Mouse (Mus musculus) MEL (cell line): ENCODE results near the gene Aldh8a1. TPM values are rescaled to one million over a fixed set of nuclear protein-coding genes. Genes with fewer than 3 reads are reported as not detected.

ENCODE experiments used
- DNase-seq: peaks from one replicate; pipeline ENCODE4 v3.0.0; 2011; ENCODE audit warnings: low read depth, low spot score
- H3K27ac ChIP-seq: 2 replicates; pipeline ENCODE4 v1.5.1; 2012; ENCODE audit warnings: low read depth, mild to moderate bottlenecking, control low read depth, low read length, moderate library complexity; ENCODE audit not compliant: control insufficient read depth
- H3K27me3 ChIP-seq, 2 experiments: fragments of 150-350 bp in 1 of 2; sonication (generic) in 1 of 2; 2 replicates each; pipeline ENCODE4 v1.6.1; 2012; ENCODE audit warnings: low read length in 2 of 2, mild to moderate bottlenecking in 2 of 2, improper control_type of control experiment in 1 of 2, moderate library complexity in 1 of 2; ENCODE audit not compliant: insufficient read depth in 2 of 2, control insufficient read depth in 1 of 2
- H3K36me3 ChIP-seq, 2 experiments: 2 replicates each; pipeline ENCODE4 v1.6.1; 2012 to 2014; ENCODE audit warnings: low read length in 2 of 2, improper control_type of control experiment in 1 of 2, inconsistent platforms in 1 of 2, mild to moderate bottlenecking in 1 of 2; ENCODE audit not compliant: insufficient read depth in 2 of 2, control insufficient read depth in 1 of 2
- H3K4me1 ChIP-seq, 2 experiments: fragments of 150-350 bp in 1 of 2; sonication (generic) in 1 of 2; 2 replicates each; pipeline ENCODE4 v1.6.1; 2012; ENCODE audit warnings: low read length in 2 of 2, improper control_type of control experiment in 1 of 2, mild to moderate bottlenecking in 1 of 2; ENCODE audit not compliant: insufficient read depth in 2 of 2, control insufficient read depth in 1 of 2
- H3K4me3 ChIP-seq, 2 experiments: fragments of 150-350 bp in 1 of 2; sonication (generic) in 1 of 2; 2 replicates each; pipeline ENCODE4 v1.5.1; 2012; ENCODE audit warnings: low read depth in 2 of 2, low read length in 2 of 2, mild to moderate bottlenecking in 2 of 2, moderate library complexity in 2 of 2, control low read depth in 1 of 2, improper control_type of control experiment in 1 of 2; ENCODE audit not compliant: control insufficient read depth in 1 of 2, insufficient read depth in 1 of 2
- H3K79me2 ChIP-seq: 2 replicates; pipeline ENCODE4 v1.6.1; 2012; ENCODE audit warnings: mild to moderate bottlenecking, low read length, moderate library complexity; ENCODE audit not compliant: control insufficient read depth, poor library complexity, insufficient read depth
- H3K9ac ChIP-seq: 2 replicates; pipeline ENCODE4 v1.6.1; 2012; ENCODE audit warnings: low read depth, mild to moderate bottlenecking, control low read depth, low read length, moderate library complexity; ENCODE audit not compliant: control insufficient read depth, poor library complexity, severe bottlenecking
- H3K9me3 ChIP-seq: fragments of 150-350 bp; sonication (generic); replicated peaks from 2 replicates; pipeline ENCODE4 v1.6.1; 2012; ENCODE audit warnings: mild to moderate bottlenecking, low read length, improper control_type of control experiment, moderate library complexity; ENCODE audit not compliant: insufficient read depth
- BHLHE40 ChIP-seq: IDR thresholded peaks from 2 replicates; pipeline ENCODE4 v1.6.1; 2012; ENCODE audit warnings: low read depth, mild to moderate bottlenecking, inconsistent platforms, low read length, improper control_type of control experiment, borderline replicate concordance
- CHD1 ChIP-seq: IDR thresholded peaks from 2 replicates; pipeline ENCODE4 v1.6.1; 2012; ENCODE audit warnings: low read depth, mild to moderate bottlenecking, inconsistent platforms, low read length, improper control_type of control experiment
- CHD2 ChIP-seq: IDR thresholded peaks from 2 replicates; pipeline ENCODE4 v1.6.1; 2011; ENCODE audit warnings: low read length, improper control_type of control experiment
- E2F4 ChIP-seq: IDR thresholded peaks from 2 replicates; pipeline ENCODE4 v1.6.1; 2011; ENCODE audit warnings: low read depth, low read length, improper control_type of control experiment, borderline replicate concordance
- ELF1 ChIP-seq: IDR thresholded peaks from 2 replicates; pipeline ENCODE4 v1.6.1; 2014; ENCODE audit warnings: low read depth, mild to moderate bottlenecking, inconsistent platforms, low read length, improper control_type of control experiment, moderate library complexity
- GABPA ChIP-seq: IDR thresholded peaks from 2 replicates; pipeline ENCODE4 v1.6.1; 2012; ENCODE audit warnings: low read depth, mild to moderate bottlenecking, inconsistent platforms, low read length, improper control_type of control experiment, moderate library complexity
- HCFC1 ChIP-seq: IDR thresholded peaks from 2 replicates; pipeline ENCODE4 v1.6.1; 2012; ENCODE audit warnings: low read depth, mild to moderate bottlenecking, inconsistent platforms, low read length, improper control_type of control experiment, moderate library complexity
- JUND ChIP-seq: IDR thresholded peaks from 2 replicates; pipeline ENCODE4 v1.6.1; 2011; ENCODE audit warnings: low read depth, mild to moderate bottlenecking, improper control_type of control experiment, low read length
- MXI1 ChIP-seq: IDR thresholded peaks from 2 replicates; pipeline ENCODE4 v1.6.1; 2011; ENCODE audit warnings: mild to moderate bottlenecking, low read depth, low read length, improper control_type of control experiment
- MYC ChIP-seq: IDR thresholded peaks from 2 replicates; pipeline ENCODE4 v1.6.1; 2011; ENCODE audit warnings: low read depth, mild to moderate bottlenecking, low read length, improper control_type of control experiment, moderate library complexity
- NRF1 ChIP-seq: IDR thresholded peaks from 2 replicates; pipeline ENCODE4 v1.6.1; 2014; ENCODE audit warnings: low read depth, mild to moderate bottlenecking, inconsistent platforms, low read length, improper control_type of control experiment, moderate library complexity; ENCODE audit not compliant: poor library complexity, insufficient read depth, severe bottlenecking
- POLR2AphosphoS5 ChIP-seq: IDR thresholded peaks from 2 replicates; pipeline ENCODE4 v1.6.1; 2012; ENCODE audit warnings: low read depth, borderline replicate concordance, mild to moderate bottlenecking, inconsistent platforms, low read length, moderate library complexity, mixed read lengths
- RCOR1 ChIP-seq: IDR thresholded peaks from 2 replicates; pipeline ENCODE4 v1.6.1; 2012; ENCODE audit warnings: low read depth, mild to moderate bottlenecking, inconsistent platforms, low read length, improper control_type of control experiment
- SMC3 ChIP-seq: IDR thresholded peaks from 2 replicates; pipeline ENCODE4 v1.6.1; 2011; ENCODE audit warnings: low read depth, low read length, improper control_type of control experiment
- UBTF ChIP-seq: IDR thresholded peaks from 2 replicates; pipeline ENCODE4 v1.6.1; 2012; ENCODE audit warnings: low read depth, mild to moderate bottlenecking, inconsistent platforms, low read length, improper control_type of control experiment, moderate library complexity, borderline replicate concordance; ENCODE audit not compliant: insufficient read depth
- USF1 ChIP-seq: IDR thresholded peaks from 2 replicates; pipeline ENCODE4 v1.6.1; 2014; ENCODE audit warnings: low read depth, mild to moderate bottlenecking, inconsistent platforms, low read length, improper control_type of control experiment, moderate library complexity
- ZC3H11A ChIP-seq: IDR thresholded peaks from 2 replicates; pipeline ENCODE4 v1.6.1; 2012; ENCODE audit warnings: low read depth, mild to moderate bottlenecking, inconsistent platforms, low read length, improper control_type of control experiment
- ZKSCAN1 ChIP-seq: IDR thresholded peaks from 2 replicates; pipeline ENCODE4 v1.6.1; 2012; ENCODE audit warnings: low read depth, mild to moderate bottlenecking, inconsistent platforms, low read length, improper control_type of control experiment, moderate library complexity
- ZNF384 ChIP-seq: IDR thresholded peaks from 2 replicates; pipeline ENCODE4 v1.6.1; 2012; ENCODE audit warnings: low read depth, mild to moderate bottlenecking, inconsistent platforms, low read length, improper control_type of control experiment
- polyA plus RNA-seq, 2 experiments: library from polyadenylated mRNA; stranded (reverse) in 1 of 2; unstranded in 1 of 2; fragments of >175 nt in 1 of 2; fragments of >200 nt in 1 of 2; gene quantifications; 2 replicates each; pipeline versions ENCODE4 v1.2.1 to v1.2.4; 2012; ENCODE audit warnings: low replicate concordance in 2 of 2, low read depth in 1 of 2; ENCODE audit not compliant: insufficient read length in 2 of 2, insufficient read depth in 1 of 2, missing spikeins in 1 of 2
- total RNA-seq: library from RNA; depleted of rRNA; stranded (reverse); fragments of 300-350 nt; gene quantifications from 2 replicates; pipeline ENCODE4 v1.2.3, GENCODE M21; 2012

Aldh8a1 gene
- total and polyA plus RNA-seq, 3 experiments = 0.04 to 0.07 TPM; not detected in 1

GRCm38 (mm10) chr10:21404822-21405221 is 27.7 kb downstream of the Aldh8a1 start:
- Histone ChIP-seq H3K9ac (no peak overlapping the region), H3K9me3 (no peaks in the 10 kb centered on the region)

GRCm38 (mm10) chr10:21405707-21406534 is 28.8 kb downstream of the Aldh8a1 start:
- peaks cover 8 to 19% of the 10 kb centered on the region in 2 experiments for H3K27me3 ChIP-seq
- no peak overlapping the region for H3K4me3 ChIP-seq
- no peak overlapping the region for H3K9ac ChIP-seq
- TF ChIP-seq USF1 = no peak
- no peak for TF ChIP-seq GABPA
- no peak for TF ChIP-seq MXI1
- no peak for TF ChIP-seq MYC
- no peak for TF ChIP-seq ZNF384
- no peak for TF ChIP-seq SMC3
- TF ChIP-seq NRF1 = no peak
- no peak for TF ChIP-seq POLR2AphosphoS5
- no peak for TF ChIP-seq RCOR1
- no peak for TF ChIP-seq CHD2
- H3K9me3 ChIP-seq = no peaks in the 10 kb centered on the region
- no peaks in the 10 kb centered on the region for H3K79me2 ChIP-seq
- H3K36me3 ChIP-seq = no peaks in the 10 kb centered on the region
- H3K27ac ChIP-seq = no peak overlapping the region
- no peak for DNase-seq
- H3K4me1 ChIP-seq = no peaks in the 10 kb centered on the region

More at GRCm38 (mm10) chr10:21404822-21405221, 27.7 kb downstream of the Aldh8a1 start:
- no peak overlapping the region for H3K4me3 ChIP-seq
- no peaks in the 10 kb centered on the region for H3K79me2 ChIP-seq
- no peak for DNase-seq
- H3K27me3 ChIP-seq = peaks cover 8 to 15% of the 10 kb centered on the region in 2 experiments
- H3K4me1 ChIP-seq = peaks cover 0 to 7% of the 10 kb centered on the region in 2 experiments; a peak in 2 of 4 replicates
- H3K36me3 ChIP-seq = peaks cover 0 to 8% of the 10 kb centered on the region in 2 experiments; a peak in 2 of 4 replicates
- TF ChIP-seq HCFC1 = no peak
- TF ChIP-seq JUND = no peak
- TF ChIP-seq CHD1 = no peak
- no peak overlapping the region for H3K27ac ChIP-seq

GRCm38 (mm10) chr10:21410711-21411110 is 33.6 kb downstream of the Aldh8a1 start:
- H3K4me3 ChIP-seq = no peak overlapping the region
- H3K27ac ChIP-seq = no peak overlapping the region
- H3K9me3 ChIP-seq = no peaks in the 10 kb centered on the region
- H3K9ac ChIP-seq = no peak overlapping the region
- TF ChIP-seq RCOR1 (no peak), ZNF384 (no peak), ZC3H11A (no peak), E2F4 (no peak), ZKSCAN1 (no peak), HCFC1 (no peak), BHLHE40 (no peak), ELF1 (no peak), SMC3 (no peak), UBTF (no peak), MXI1 (no peak)
- no peaks in the 10 kb centered on the region for H3K36me3 ChIP-seq
- H3K4me1 ChIP-seq = no peaks in the 10 kb centered on the region
- no peaks in the 10 kb centered on the region for H3K79me2 ChIP-seq
- no peak for DNase-seq
- peaks cover 8 to 17% of the 10 kb centered on the region in 2 experiments for H3K27me3 ChIP-seq
